Mouse (Mus musculus): ENCODE results near the gene Foxc1. TPM values are rescaled to one million over a fixed set of nuclear protein-coding genes. Genes with fewer than 3 reads are reported as not detected.

Foxc1 gene
- 12.6 and 17.1 TPM in 2 replicates for total RNA-seq (2014; rRNA removed)
- 1.8 and 2.2 TPM in 2 replicates for polyA plus RNA-seq (2015; fragmentation: Nextera tagmentation; extraction: Ambion mirVana)

DNA sequence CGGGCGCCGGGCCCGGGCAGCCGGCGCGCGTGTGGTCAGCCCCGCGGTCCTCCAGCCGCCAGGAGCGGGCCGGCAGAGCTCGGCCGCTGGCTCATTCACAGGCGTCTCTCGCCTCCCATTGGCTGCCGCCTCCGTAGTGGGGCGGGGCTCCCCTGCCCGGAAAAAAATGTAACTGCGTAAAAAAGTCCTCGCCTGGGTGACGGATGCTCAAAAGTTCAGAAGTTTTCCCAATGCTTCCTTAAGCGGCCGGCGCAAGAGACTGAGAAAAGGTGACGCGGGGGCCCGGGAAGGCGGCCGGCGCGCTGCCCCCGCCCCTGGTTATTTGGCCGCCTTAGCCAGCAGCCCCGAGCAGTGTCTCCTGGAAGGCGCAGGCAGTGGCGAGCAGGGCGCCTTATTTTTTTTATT is at the start of gene Foxc1:
Foxc1 (plus strand) TSS at position 206 of the 405 bp plus-strand sequence.
- peaks cover 3% of the 10 kb centered on the region; the same call in 1 of the 2 replicates for H3K4me1 ChIP-seq (ENCODE audit: insufficient read depth, low read length)
- H3K4me2 ChIP-seq (ENCODE audit: low read depth, low read length, poor library complexity, severe bottlenecking): peak within 1 kb of the TSS; percentile 52
- peak within 1 kb of the TSS; percentile 38 for H3K4me3 ChIP-seq (ENCODE audit: low read depth, low read length)
- DNase-seq (ENCODE audit: low spot score) (peak; percentile 61), ATAC-seq (ENCODE audit: low FRiP score) (peak; percentile 65)
- TF ChIP-seq CTCF (IDR thresholded peaks at IDR 0.05): no peak
- H3K9me3 ChIP-seq (ENCODE audit: low read length): no peaks in the 10 kb centered on the region
- under 1% methylated on average over 39 of the region's 40 CpGs for WGBS
- peak within 1 kb of the TSS; percentile 39; the same call in 1 of the 2 replicates for H3K9ac ChIP-seq (replicated peaks; ENCODE audit: low read length, poor library complexity, severe bottlenecking)
- H3K27ac ChIP-seq (ENCODE audit: low read depth, low read length): peak within 1 kb of the TSS; percentile 67
- no peaks in the 10 kb centered on the region for H3K36me3 ChIP-seq (ENCODE audit: insufficient read depth, low read length)
- peaks cover 37% of the 10 kb centered on the region for H3K27me3 ChIP-seq (ENCODE audit: insufficient read depth, low read length)

DNA sequence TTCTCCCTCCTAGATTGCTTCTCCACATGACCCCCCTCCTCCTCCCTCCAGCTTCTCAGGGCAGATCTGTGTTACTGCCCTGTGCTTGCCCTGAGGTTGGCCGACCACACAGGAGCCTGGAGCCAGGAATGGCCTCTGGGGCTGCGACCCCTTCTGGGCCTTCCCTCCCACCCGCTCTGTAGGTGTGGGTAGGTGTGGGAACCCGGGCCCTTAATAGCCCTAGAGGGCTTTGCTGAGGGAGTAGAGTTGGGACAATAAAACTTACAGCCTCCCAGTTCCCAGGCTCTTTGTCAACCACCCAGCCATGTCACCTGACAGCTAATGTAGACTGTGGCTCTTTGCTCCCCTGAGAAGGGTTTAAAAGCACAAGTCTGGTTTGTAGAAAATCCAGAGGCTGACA is 46.0 kb upstream of the Foxc1 start:
- Histone ChIP-seq H3K9ac (replicated peaks; ENCODE audit: low read length, poor library complexity, severe bottlenecking) (no peak overlapping the region), H3K4me2 (ENCODE audit: low read depth, low read length, poor library complexity, severe bottlenecking) (no peak overlapping the region), H3K36me3 (ENCODE audit: insufficient read depth, low read length) (no peaks in the 10 kb centered on the region), H3K27me3 (ENCODE audit: insufficient read depth, low read length) (no peaks in the 10 kb centered on the region), H3K9me3 (ENCODE audit: low read length) (no peaks in the 10 kb centered on the region), H3K27ac (ENCODE audit: low read depth, low read length) (no peak overlapping the region), H3K4me1 (ENCODE audit: insufficient read depth, low read length) (no peaks in the 10 kb centered on the region), H3K4me3 (ENCODE audit: low read depth, low read length) (no peak overlapping the region)
- TF ChIP-seq CTCF (IDR thresholded peaks at IDR 0.05): no peak
- DNase-seq (ENCODE audit: low spot score) (no peak), ATAC-seq (ENCODE audit: low FRiP score) (no peak)
- WGBS: 73% methylated on average over 4 of the region's 4 CpGs

DNA sequence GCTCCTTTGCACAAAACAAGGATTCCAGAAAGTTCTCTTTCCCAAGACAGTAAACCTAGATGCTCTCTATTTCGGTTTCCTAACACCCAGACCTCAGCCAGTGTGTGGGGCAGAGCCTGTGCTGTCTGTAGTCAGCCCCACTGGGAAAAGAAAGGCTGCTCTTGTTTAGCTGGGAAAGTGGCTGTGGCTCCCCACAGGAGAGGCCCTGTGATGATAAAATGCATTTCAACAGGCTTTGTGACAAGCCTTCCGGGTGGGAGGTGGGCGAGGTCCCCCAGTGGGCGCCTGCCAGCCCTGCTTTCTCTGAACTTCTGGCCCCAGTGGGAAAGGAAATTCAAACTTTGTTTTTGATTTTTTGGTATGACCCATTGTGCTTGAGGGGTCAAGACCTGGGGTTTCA is 45.4 kb upstream of the Foxc1 start:
- no peaks in the 10 kb centered on the region for H3K36me3 ChIP-seq (ENCODE audit: insufficient read depth, low read length)
- H3K9ac ChIP-seq (replicated peaks; ENCODE audit: low read length, poor library complexity, severe bottlenecking): no peak overlapping the region
- no peaks in the 10 kb centered on the region for H3K4me1 ChIP-seq (ENCODE audit: insufficient read depth, low read length)
- H3K4me2 ChIP-seq (ENCODE audit: low read depth, low read length, poor library complexity, severe bottlenecking): no peak overlapping the region
- H3K9me3 ChIP-seq (ENCODE audit: low read length): no peaks in the 10 kb centered on the region
- DNase-seq (ENCODE audit: low spot score): no peak
- WGBS: 73% methylated on average over 4 of the region's 4 CpGs
- TF ChIP-seq CTCF (IDR thresholded peaks at IDR 0.05): no peak
- no peak overlapping the region for H3K4me3 ChIP-seq (ENCODE audit: low read depth, low read length)
- ATAC-seq (ENCODE audit: low FRiP score): no peak
- H3K27ac ChIP-seq (ENCODE audit: low read depth, low read length): no peak overlapping the region
- no peaks in the 10 kb centered on the region for H3K27me3 ChIP-seq (ENCODE audit: insufficient read depth, low read length)

DNA sequence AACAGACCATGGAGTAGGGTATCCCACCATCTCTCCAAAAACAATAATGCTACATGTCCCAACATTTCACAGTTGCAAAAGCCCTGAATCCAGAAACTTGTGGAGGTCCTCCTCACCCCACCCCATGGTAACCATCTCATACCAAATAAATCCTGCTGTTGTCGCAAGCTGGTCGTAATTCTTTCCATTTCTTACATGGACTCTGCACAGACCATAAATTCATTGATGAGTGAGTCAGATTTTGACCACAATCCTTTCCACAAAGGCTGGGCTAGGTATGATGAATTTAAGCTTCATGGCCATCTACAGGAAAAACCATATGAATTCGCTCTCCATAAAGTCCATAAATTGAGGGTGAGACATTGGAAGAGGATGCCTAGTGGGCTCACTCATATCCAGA is 42.0 kb upstream of the Foxc1 start:
- H3K9me3 ChIP-seq (ENCODE audit: low read length): no peaks in the 10 kb centered on the region
- no peaks in the 10 kb centered on the region for H3K27me3 ChIP-seq (ENCODE audit: insufficient read depth, low read length)
- ATAC-seq (ENCODE audit: low FRiP score) (no peak), DNase-seq (ENCODE audit: low spot score) (no peak)
- H3K36me3 ChIP-seq (ENCODE audit: insufficient read depth, low read length): no peaks in the 10 kb centered on the region
- no peak for TF ChIP-seq CTCF (IDR thresholded peaks at IDR 0.05)
- no peak overlapping the region for H3K4me2 ChIP-seq (ENCODE audit: low read depth, low read length, poor library complexity, severe bottlenecking)
- H3K9ac ChIP-seq (replicated peaks; ENCODE audit: low read length, poor library complexity, severe bottlenecking): no peak overlapping the region
- H3K4me3 ChIP-seq (ENCODE audit: low read depth, low read length): no peak overlapping the region
- no peak overlapping the region for H3K27ac ChIP-seq (ENCODE audit: low read depth, low read length)
- WGBS: 94% methylated on average over 3 of the region's 3 CpGs
- H3K4me1 ChIP-seq (ENCODE audit: insufficient read depth, low read length): no peaks in the 10 kb centered on the region

DNA sequence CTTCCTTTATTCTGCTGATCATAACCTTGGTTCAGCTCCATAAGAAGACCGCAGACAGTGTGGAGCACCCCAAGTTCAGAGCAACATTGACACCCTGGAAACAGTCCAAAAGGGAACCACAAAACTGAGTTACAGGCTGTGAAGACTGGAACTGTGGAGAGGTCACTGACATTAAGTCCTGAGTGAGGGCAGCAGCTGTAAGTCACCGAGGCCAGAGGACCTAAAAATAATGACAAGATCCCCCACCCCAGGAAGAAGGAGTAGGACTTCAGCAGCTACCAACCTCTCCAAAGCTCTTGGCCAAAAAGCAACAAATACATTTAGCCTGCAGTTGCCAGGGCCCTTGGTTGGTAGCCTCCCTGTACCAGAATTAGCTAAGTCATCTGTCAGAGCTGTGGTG is 40.9 kb upstream of the Foxc1 start:
- H3K27ac ChIP-seq (ENCODE audit: low read depth, low read length): no peak overlapping the region
- no peak for ATAC-seq (ENCODE audit: low FRiP score)
- no peaks in the 10 kb centered on the region for H3K36me3 ChIP-seq (ENCODE audit: insufficient read depth, low read length)
- H3K4me1 ChIP-seq (ENCODE audit: insufficient read depth, low read length): no peaks in the 10 kb centered on the region
- H3K4me2 ChIP-seq (ENCODE audit: low read depth, low read length, poor library complexity, severe bottlenecking): no peak overlapping the region
- WGBS: 90% methylated on average over 2 of the region's 2 CpGs
- H3K4me3 ChIP-seq (ENCODE audit: low read depth, low read length): no peak overlapping the region
- no peaks in the 10 kb centered on the region for H3K9me3 ChIP-seq (ENCODE audit: low read length)
- TF ChIP-seq CTCF (IDR thresholded peaks at IDR 0.05): no peak
- H3K27me3 ChIP-seq (ENCODE audit: insufficient read depth, low read length): no peaks in the 10 kb centered on the region
- no peak overlapping the region for H3K9ac ChIP-seq (replicated peaks; ENCODE audit: low read length, poor library complexity, severe bottlenecking)
- DNase-seq (ENCODE audit: low spot score): no peak

DNA sequence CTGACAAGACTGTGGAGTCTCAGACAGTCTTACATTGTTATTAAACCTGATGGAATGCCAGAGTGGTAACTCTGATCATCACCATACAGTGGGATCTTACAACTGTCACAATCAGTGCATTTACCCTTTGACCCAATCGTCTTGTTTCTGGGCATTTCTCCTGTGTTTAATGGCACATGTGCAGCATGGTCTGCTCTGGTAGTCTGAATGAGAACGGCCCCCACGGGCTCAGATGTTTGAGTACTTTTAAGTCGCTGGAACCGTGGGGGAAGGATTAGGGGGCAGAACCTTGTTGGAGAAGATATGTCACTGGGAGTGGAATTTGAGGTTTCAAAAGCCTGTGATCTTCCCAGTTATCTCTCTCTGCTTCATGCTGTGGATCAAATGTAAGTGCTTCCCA is 33.6 kb upstream of the Foxc1 start:
- Histone ChIP-seq H3K36me3 (ENCODE audit: insufficient read depth, low read length) (no peaks in the 10 kb centered on the region), H3K27ac (ENCODE audit: low read depth, low read length) (no peak overlapping the region), H3K4me1 (ENCODE audit: insufficient read depth, low read length) (no peaks in the 10 kb centered on the region), H3K4me2 (ENCODE audit: low read depth, low read length, poor library complexity, severe bottlenecking) (no peak overlapping the region), H3K9ac (replicated peaks; ENCODE audit: low read length, poor library complexity, severe bottlenecking) (no peak overlapping the region), H3K9me3 (ENCODE audit: low read length) (no peaks in the 10 kb centered on the region), H3K27me3 (ENCODE audit: insufficient read depth, low read length) (no peaks in the 10 kb centered on the region), H3K4me3 (ENCODE audit: low read depth, low read length) (no peak overlapping the region)
- ATAC-seq (ENCODE audit: low FRiP score) (no peak), DNase-seq (ENCODE audit: low spot score) (no peak)
- 72% methylated on average over 5 of the region's 5 CpGs for WGBS
- no peak for TF ChIP-seq CTCF (IDR thresholded peaks at IDR 0.05)

Measured in midbrain, postnatal 0 days (tissue).